Comparison of ENCODE assay signal across 13 mouse cellular contexts in the genomic region with DNA sequence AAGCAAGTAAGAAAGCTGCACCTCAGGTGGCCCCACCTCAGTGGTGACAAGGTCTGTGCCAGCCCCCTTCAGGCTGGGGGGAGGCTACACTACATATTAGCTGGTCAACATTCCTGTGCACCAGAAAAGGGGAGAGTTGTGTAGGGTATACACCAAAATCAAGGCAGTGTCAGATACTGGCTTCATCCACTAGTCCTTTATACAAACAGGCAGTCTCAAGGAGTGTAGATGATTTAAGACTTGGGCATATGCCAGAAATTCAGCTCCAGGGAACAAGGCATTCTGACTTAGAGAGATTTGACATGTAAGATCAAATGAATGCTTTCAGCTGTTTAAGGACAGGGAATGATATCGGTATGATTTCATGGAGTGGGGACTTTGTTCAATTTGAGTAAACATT.
DNase-seq lines count a peak whose midpoint lies in the region; ATAC-seq and TF ChIP-seq lines count a peak whose summit lies in the region.
"Had no signal": no experiment of that assay in that cellular context is flagged by ENCODE, and none has a peak within 500 bp of the region (broad histone marks: within the 10 kb centered on the region; RNA-seq: fewer than 3 reads in every experiment).

No protein-coding gene starts in this region.

- no peak overlapping the region for H3K4me3 ChIP-seq in forebrain, embryonic 12.5 days (replicated peaks)
- H3K4me3 ChIP-seq in forebrain, embryonic 11.5 days (ENCODE audit: low read depth, low read length) = no peak overlapping the region
- no peak overlapping the region for H3K4me3 ChIP-seq in limb, embryonic 14.5 days (replicated peaks; ENCODE audit: low read length)
- no peak overlapping the region for H3K4me3 ChIP-seq in limb, embryonic 10.5 days
- H3K4me3 ChIP-seq in liver, embryonic 11.5 days (ENCODE audit: low read depth, low read length) = no peak overlapping the region
- H3K4me3 ChIP-seq: kidney, embryonic 15.5 days; limb, embryonic 13.5 days had no signal

- H3K27ac ChIP-seq in forebrain, embryonic 12.5 days = no peak overlapping the region
- no peak overlapping the region for H3K27ac ChIP-seq in forebrain, embryonic 11.5 days (ENCODE audit: low read depth, low read length)
- H3K27ac ChIP-seq in limb, embryonic 14.5 days (replicated peaks; ENCODE audit: low read depth, low read length) = no peak overlapping the region
- no peak overlapping the region for H3K27ac ChIP-seq in limb, embryonic 10.5 days
- H3K27ac ChIP-seq in liver, embryonic 11.5 days (ENCODE audit: low read depth, low read length) = no peak overlapping the region
- H3K27ac ChIP-seq: kidney, embryonic 15.5 days; limb, embryonic 13.5 days had no signal

- ATAC-seq in forebrain, embryonic 12.5 days (ENCODE audit: low FRiP score) = peak; percentile 49; the same call in 1 of the 2 replicates
- no peak; the same call in 1 of the 2 replicates for ATAC-seq in forebrain, embryonic 11.5 days (replicated peaks; ENCODE audit: low FRiP score)
- ATAC-seq in limb, embryonic 14.5 days (ENCODE audit: low FRiP score, low read depth) = no peak
- ATAC-seq in liver, embryonic 11.5 days (replicated peaks; ENCODE audit: low FRiP score) = no peak
- ATAC-seq: activated CD4-positive, CD25-positive, alpha-beta regulatory T cell, adult 4 months had no signal

- WGBS in forebrain, embryonic 12.5 days = 35% methylated on average over 1 of the region's 1 CpGs
- WGBS in forebrain, embryonic 11.5 days = 57% methylated on average over 1 of the region's 1 CpGs
- WGBS in limb, embryonic 14.5 days = 53% methylated on average over 1 of the region's 1 CpGs
- WGBS in limb, embryonic 10.5 days = 66% methylated on average over 1 of the region's 1 CpGs
- WGBS in liver, embryonic 11.5 days = 32% methylated on average over 1 of the region's 1 CpGs

- no peak overlapping the region for H3K4me2 ChIP-seq in forebrain, embryonic 12.5 days
- H3K4me2 ChIP-seq in forebrain, embryonic 11.5 days (ENCODE audit: low read depth, low read length, severe bottlenecking) = no peak overlapping the region
- H3K4me2 ChIP-seq in limb, embryonic 14.5 days (replicated peaks; ENCODE audit: low read depth, low read length, severe bottlenecking) = no peak overlapping the region
- H3K4me2 ChIP-seq in liver, embryonic 11.5 days = no peak overlapping the region
- H3K4me2 ChIP-seq: kidney, embryonic 15.5 days; limb, embryonic 13.5 days had no signal

- no peaks in the 10 kb centered on the region for H3K36me3 ChIP-seq in forebrain, embryonic 12.5 days (replicated peaks)
- H3K36me3 ChIP-seq in forebrain, embryonic 11.5 days (ENCODE audit: control insufficient read depth, insufficient read depth, low read length) = no peaks in the 10 kb centered on the region
- H3K36me3 ChIP-seq in limb, embryonic 14.5 days (ENCODE audit: control insufficient read depth, insufficient read depth, low read length) = no peaks in the 10 kb centered on the region
- no peaks in the 10 kb centered on the region for H3K36me3 ChIP-seq in limb, embryonic 10.5 days
- no peaks in the 10 kb centered on the region for H3K36me3 ChIP-seq in liver, embryonic 11.5 days (ENCODE audit: control insufficient read depth, insufficient read depth, low read length)
- H3K36me3 ChIP-seq: G1E; kidney, embryonic 15.5 days; limb, embryonic 13.5 days had no signal

- no peaks in the 10 kb centered on the region for H3K27me3 ChIP-seq in forebrain, embryonic 12.5 days
- H3K27me3 ChIP-seq in forebrain, embryonic 11.5 days (ENCODE audit: control insufficient read depth, insufficient read depth, low read length) = no peaks in the 10 kb centered on the region
- H3K27me3 ChIP-seq in limb, embryonic 14.5 days (ENCODE audit: control insufficient read depth, insufficient read depth, low read length) = no peaks in the 10 kb centered on the region
- H3K27me3 ChIP-seq in limb, embryonic 10.5 days (ENCODE audit: low read depth, poor library complexity, severe bottlenecking) = no peaks in the 10 kb centered on the region
- no peaks in the 10 kb centered on the region for H3K27me3 ChIP-seq in liver, embryonic 11.5 days (replicated peaks; ENCODE audit: control insufficient read depth, insufficient read depth, low read length)
- H3K27me3 ChIP-seq: kidney, embryonic 15.5 days; limb, embryonic 13.5 days had no signal

- DNase-seq in forebrain, embryonic 11.5 days (ENCODE audit: low spot score) = no peak
- peak; percentile 17 for DNase-seq in limb, embryonic 14.5 days (ENCODE audit: low spot score)
- no peak for DNase-seq in limb, embryonic 10.5 days (ENCODE audit: low spot score)
- DNase-seq in ZHBTc4 (ENCODE audit: low read depth, low spot score) = peak; percentile 7
- peak; percentile 43 for DNase-seq in lung, postnatal 36 days
- no peak for DNase-seq in liver, embryonic 11.5 days (ENCODE audit: low spot score)
- no peak for DNase-seq in spleen, postnatal 4 days (ENCODE audit: low spot score in 2 of 2)
- DNase-seq: B cell, adult 2 months had no signal

- H3K9me3 ChIP-seq in forebrain, embryonic 12.5 days = no peaks in the 10 kb centered on the region
- no peaks in the 10 kb centered on the region for H3K9me3 ChIP-seq in forebrain, embryonic 11.5 days (ENCODE audit: control insufficient read depth, low read length)
- no peaks in the 10 kb centered on the region for H3K9me3 ChIP-seq in limb, embryonic 14.5 days (ENCODE audit: control insufficient read depth, low read length)
- H3K9me3 ChIP-seq in limb, embryonic 10.5 days (replicated peaks) = no peaks in the 10 kb centered on the region
- no peaks in the 10 kb centered on the region for H3K9me3 ChIP-seq in liver, embryonic 11.5 days (ENCODE audit: control insufficient read depth, low read length)
- H3K9me3 ChIP-seq: G1E; kidney, embryonic 15.5 days; limb, embryonic 13.5 days had no signal

- H3K9ac ChIP-seq in forebrain, embryonic 12.5 days = no peak overlapping the region
- no peak overlapping the region for H3K9ac ChIP-seq in forebrain, embryonic 11.5 days (ENCODE audit: low read length)
- no peak overlapping the region for H3K9ac ChIP-seq in limb, embryonic 14.5 days (ENCODE audit: low read depth, low read length, severe bottlenecking)
- H3K9ac ChIP-seq in liver, embryonic 11.5 days (ENCODE audit: low read depth, low read length) = no peak overlapping the region
- H3K9ac ChIP-seq: kidney, embryonic 15.5 days; limb, embryonic 13.5 days had no signal

- H3K4me1 ChIP-seq in forebrain, embryonic 12.5 days = peaks cover 7% of the 10 kb centered on the region; the same call in 1 of the 2 replicates
- H3K4me1 ChIP-seq in forebrain, embryonic 11.5 days (replicated peaks; ENCODE audit: control insufficient read depth, insufficient read depth, low read length) = no peaks in the 10 kb centered on the region
- no peaks in the 10 kb centered on the region for H3K4me1 ChIP-seq in limb, embryonic 14.5 days (ENCODE audit: control insufficient read depth, insufficient read depth, low read length)
- no peaks in the 10 kb centered on the region for H3K4me1 ChIP-seq in limb, embryonic 10.5 days
- no peaks in the 10 kb centered on the region for H3K4me1 ChIP-seq in liver, embryonic 11.5 days (replicated peaks; ENCODE audit: control insufficient read depth, insufficient read depth, low read length)
- H3K4me1 ChIP-seq: kidney, embryonic 15.5 days; limb, embryonic 13.5 days had no signal

- no peak for TF ChIP-seq POLR2A in limb, embryonic 14.5 days (IDR thresholded peaks at IDR 0.05; ENCODE audit: borderline replicate concordance, extremely low read depth, insufficient read depth, insufficient read length)

Comparison
In these comparisons a context has a peak if more than half of its experiments do, and no peak if none do; other contexts are left out.
1. DNase-seq: peak in limb, embryonic 14.5 days (single experiment), ZHBTc4 (single experiment) and lung, postnatal 36 days (single experiment); none in forebrain, embryonic 11.5 days (single experiment), limb, embryonic 10.5 days (single experiment), liver, embryonic 11.5 days (single experiment) and spleen, postnatal 4 days (0 of 2).